Mouse (Mus musculus): ENCODE measurements around the gene Slc34a3.

Slc34a3 gene

DNA sequence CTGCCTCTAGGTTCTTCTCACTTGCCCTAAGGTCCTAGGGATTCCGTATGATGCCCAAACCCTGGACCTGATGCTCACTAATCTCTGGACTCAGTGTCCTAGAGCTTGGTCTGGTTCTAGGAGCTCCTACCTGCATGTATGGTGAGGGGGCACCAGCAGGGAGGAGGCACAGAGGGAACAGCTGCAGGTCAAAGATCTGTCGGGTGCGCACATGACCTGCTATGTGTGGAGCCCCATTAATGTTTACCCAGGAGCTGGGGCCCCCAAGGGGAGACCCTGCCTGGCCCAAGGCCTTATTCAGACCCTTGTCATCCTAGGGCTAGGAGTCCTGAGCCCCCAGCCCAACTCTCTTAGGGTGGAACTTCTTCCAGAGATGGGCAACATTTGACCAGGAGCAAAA, at the start of gene Slc34a3:
TSS of gene Slc34a3 (minus strand) at position 315 of the 400 bp plus-strand sequence.
- no peak for TF ChIP-seq GATA4 (IDR thresholded peaks at IDR 0.05; ENCODE audit: insufficient replicate concordance, low read length)

DNA sequence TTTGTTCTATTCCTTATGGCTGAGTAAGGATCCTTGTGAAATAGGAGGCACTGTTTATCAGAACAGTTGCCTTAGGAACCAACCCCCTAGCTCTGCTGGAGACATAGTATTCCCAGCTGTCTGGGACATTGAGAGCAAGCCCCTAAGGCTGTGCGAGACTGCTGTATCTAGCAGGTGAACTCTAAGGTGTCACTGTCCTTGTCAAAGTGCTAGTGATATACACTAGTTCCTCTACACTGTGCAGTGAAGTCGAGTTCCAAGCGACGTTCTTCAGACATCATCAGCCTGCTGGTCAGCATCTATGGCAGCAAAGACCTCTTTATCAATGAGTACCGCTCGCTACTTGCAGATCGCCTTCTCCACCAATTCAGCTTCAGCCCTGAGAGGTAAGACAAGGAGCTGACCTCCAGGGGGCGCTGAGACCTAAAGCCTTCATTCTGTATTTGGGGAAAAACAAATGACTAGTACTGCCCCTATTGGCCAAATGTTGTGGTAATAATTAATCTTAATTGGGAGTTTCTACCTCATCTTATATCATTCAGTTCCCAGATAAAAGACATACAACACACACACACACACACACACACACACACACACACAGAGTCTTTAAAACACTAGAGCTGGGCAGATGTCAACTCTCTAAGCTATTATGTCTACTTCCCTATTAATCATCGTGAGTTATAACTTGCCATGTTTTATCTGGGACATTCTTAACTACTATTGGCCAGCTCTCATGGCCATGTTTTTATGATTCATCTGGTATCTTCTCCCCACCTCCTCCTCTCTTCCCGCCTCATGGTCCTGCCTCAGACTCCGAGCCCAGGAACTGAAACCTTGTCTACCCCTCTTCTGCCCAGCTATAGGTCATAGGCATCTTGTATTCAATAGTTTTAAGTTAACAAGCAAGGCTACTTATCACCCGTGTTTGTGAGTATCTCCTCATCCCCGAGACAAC, 45.0 kb upstream of the Slc34a3 start:
- TF ChIP-seq GATA4 (IDR thresholded peaks at IDR 0.05; ENCODE audit: insufficient replicate concordance, low read length): no peak

DNA sequence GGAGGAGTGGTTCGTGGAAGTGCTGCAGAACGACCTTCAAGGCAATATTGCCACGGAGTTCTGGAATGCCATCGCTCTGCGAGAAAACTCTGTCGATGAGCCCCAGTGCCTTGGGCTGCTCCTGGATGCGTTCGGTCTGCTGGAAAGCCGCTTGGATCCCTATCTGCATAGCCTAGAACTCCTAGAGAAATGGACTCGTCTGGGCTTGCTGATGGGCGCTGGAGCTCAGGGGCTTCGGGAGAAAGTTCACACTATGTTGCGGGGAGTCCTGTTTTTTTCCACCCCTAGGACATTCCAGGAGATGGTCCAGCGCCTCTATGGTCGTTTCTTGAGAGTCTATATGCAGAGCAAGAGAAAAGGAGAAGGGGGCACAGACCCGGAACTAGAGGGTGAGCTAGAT, 38.8 kb upstream of the Slc34a3 start:
- TF ChIP-seq GATA4 (IDR thresholded peaks at IDR 0.05; ENCODE audit: insufficient replicate concordance, low read length): no peak

DNA sequence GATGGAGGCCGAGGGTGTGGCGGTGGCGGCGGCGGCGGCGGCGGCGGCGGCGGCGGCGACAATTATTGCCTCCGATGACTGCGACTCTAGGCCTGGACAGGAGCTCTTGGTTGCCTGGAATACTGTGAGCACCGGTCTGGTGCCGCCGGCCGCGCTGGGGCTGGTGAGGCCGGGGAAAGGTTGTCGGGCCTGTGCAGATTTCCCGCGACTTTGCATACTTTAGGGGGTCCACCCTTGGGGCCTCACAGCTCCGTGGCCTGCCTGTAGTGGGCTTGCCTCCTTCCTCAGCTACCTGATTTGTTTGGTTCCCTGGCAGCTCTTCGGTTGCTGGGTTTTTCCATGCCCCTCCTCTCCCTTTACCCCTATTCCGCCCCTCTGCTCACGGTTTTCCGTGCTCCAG, 38.4 kb upstream of the Slc34a3 start:
- TF ChIP-seq GATA4 (IDR thresholded peaks at IDR 0.05; ENCODE audit: insufficient replicate concordance, low read length): no peak

DNA sequence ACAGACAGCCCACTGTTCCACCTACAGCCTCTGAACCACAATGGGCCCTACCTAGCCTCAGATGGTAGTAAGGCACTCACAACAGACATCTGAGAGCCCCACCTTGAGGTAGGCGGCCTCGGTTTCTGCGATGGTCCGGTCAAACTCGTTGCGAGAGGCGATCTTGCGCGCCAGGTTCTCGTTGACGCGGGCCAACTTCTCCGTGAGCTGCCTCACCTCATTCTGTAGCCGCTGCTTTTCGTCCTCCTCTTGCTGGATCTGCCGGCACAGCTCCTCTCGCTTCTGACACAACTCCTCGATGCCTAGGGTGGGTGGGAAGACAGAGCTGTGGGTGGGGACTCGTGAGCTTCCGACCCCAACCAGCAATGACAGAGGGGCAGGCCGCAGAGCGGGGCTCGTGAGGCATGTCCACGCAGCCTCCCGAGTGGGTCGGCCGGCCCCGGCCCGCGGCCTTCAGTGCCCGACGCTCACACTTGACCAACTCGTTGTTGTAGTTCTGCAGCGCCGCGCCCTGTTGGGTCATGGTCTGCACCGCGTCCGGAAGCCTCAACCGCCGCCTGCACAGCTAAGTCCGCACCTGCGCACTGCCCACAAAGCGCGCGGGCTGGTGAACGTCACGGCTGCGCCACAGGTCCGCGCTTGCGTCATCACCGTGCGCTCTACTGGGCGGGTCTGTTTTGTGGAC, 37.8 kb upstream of the Slc34a3 start, which contains the start of the genes Ssna1 and Anapc2:
TSS of gene Ssna1 (minus strand) at position 612 of the 685 bp plus-strand sequence.
TSS of gene Anapc2 (plus strand) at position 652 of the 685 bp plus-strand sequence.
- no peak for TF ChIP-seq GATA4 (IDR thresholded peaks at IDR 0.05; ENCODE audit: insufficient replicate concordance, low read length)

DNA sequence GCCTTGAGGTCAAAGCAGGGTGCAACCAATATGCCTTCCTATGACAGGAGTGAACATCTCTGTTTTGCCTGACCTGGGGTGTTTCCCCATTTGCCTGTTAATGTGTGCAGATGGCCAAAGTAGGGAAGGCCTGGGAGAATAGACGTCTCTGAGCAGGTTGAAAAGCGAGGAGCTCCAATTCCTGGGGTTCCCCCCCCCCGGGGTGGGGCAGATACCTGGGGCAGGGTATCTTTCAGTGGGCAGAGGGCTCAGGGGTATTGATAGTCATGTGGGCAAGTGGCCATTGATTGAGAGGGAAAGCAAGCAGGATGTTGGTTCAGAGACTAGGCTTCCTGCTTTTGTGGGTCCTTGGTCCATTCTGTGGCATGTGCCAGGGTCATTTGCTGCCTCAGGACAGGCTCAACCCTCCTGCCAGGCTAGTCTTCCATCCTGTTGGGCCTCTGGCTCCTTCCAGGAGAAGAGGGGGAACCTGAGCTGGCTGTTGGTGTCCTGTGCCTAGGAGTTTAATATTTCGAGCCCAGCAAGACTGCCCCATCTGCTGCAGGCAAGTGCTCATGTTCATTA, 33.7 kb upstream of the Slc34a3 start:
- no peak for TF ChIP-seq GATA4 (IDR thresholded peaks at IDR 0.05; ENCODE audit: insufficient replicate concordance, low read length)

DNA sequence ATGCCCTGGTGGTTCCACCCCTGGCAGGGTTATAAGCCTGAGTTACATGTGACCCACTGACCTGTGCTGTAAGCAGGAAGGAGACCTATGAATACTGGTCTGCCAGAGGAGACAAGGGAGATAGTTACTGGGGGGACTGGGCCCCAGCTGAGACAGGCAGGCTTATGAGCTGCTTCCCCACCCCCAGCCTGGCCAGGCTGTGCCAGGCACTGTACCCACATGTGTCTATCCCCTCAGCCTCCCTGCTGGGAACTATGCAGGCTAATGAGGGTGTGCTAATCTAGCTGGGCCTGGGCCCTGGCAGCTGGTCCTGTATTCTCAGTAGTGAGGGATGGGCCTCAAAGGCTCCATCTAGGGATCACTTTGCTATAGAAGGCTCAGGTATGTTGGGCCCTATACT, 33.1 kb upstream of the Slc34a3 start:
- TF ChIP-seq GATA4 (IDR thresholded peaks at IDR 0.05; ENCODE audit: insufficient replicate concordance, low read length): no peak

DNA sequence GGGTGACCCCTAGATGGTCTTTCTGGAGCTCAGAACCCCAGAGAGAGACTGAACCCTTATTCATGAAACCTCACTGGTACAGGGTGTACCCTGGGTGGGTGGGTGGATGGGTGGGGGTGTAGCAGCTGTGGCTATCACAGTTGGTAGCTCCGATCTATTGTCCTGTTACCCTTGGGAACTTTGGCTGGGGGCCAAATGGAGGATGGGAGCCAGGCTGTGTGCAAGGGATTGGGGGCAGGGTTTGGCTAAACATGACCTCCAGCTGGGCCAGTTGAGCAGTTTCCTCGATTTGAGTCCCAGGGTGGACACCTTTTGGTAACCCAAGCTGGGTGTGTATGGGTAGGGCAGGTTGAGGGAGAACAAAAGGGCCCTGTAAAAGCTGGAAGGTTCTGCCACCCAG, 32.6 kb upstream of the Slc34a3 start:
- no peak for TF ChIP-seq GATA4 (IDR thresholded peaks at IDR 0.05; ENCODE audit: insufficient replicate concordance, low read length)

DNA sequence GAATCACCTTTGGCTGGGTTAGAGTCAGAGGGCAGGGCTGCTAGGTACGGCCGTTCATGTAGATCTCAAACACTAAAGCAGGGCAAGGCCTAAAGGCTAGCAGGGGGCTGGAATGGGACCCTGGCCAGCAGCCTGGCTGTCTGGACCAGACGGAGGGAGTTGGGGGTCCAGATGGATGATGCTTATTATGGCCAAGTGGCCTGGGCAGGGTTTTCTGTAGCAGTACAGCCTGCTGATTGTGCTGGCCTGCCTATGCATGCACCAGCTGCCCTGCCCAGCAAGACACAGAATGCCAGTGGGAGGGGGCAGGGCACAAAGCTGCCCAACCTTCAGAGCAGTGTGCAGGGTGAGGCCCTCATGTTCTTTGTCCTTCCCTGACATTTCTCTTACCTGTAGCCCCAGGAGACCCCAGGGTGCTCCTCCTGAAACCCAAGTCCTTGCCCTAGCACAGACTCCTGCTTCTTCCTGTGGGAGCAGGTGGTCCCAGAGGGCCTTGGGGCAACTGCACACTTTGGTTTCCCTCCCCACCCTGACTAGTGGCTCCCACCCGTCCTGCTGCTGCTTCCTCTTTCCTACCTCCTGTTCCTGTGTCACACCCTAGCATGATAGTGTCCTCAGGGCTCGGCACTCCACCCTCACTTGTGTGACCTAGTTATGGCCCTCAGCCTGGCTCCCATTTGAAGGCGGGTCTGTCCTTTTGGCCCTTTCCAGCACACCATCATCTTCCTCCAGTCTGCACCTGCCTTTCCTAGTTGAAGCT, 31.9 kb upstream of the Slc34a3 start:
- no peak for TF ChIP-seq GATA4 (IDR thresholded peaks at IDR 0.05; ENCODE audit: insufficient replicate concordance, low read length)

DNA sequence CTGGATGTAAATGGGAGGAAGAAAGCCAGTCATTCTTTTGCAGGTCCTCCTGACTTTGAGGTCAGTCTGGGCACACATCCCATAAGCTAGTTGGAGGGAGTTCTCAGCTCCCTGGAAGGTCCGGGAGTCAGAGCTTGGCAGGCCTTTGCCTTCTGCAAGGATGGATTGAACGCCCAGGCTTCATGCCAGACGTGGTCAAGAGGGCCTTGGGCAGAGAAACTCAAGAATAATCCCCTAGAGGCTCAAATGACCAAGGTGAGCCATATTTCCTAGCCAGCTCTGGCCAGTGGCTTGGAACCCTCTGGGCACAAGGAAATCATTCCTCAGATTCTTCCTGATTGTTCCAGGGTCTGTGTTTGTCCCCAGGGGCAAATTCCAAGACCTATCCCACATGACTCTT, 30.7 kb upstream of the Slc34a3 start:
- TF ChIP-seq GATA4 (IDR thresholded peaks at IDR 0.05; ENCODE audit: insufficient replicate concordance, low read length): no peak

DNA sequence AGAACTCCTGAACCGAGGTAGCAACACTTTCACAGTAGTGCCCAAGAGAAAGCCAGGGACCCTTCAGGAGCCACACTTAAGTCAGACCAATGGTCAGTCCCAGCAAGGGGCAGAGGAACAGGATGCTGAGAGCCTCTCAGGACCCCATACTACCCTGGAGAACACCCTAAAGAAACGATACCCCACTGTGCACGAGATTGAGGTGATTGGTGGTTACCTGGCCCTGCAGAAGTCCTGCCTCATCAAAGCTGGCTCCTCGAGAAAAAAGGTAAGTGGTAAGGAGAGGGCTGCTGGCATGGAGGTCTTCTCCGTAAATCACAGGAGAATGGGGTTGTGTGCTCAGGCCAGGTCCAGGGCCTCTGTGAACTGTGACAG, 30.1 kb upstream of the Slc34a3 start:
- no peak for TF ChIP-seq GATA4 (IDR thresholded peaks at IDR 0.05; ENCODE audit: insufficient replicate concordance, low read length)

DNA sequence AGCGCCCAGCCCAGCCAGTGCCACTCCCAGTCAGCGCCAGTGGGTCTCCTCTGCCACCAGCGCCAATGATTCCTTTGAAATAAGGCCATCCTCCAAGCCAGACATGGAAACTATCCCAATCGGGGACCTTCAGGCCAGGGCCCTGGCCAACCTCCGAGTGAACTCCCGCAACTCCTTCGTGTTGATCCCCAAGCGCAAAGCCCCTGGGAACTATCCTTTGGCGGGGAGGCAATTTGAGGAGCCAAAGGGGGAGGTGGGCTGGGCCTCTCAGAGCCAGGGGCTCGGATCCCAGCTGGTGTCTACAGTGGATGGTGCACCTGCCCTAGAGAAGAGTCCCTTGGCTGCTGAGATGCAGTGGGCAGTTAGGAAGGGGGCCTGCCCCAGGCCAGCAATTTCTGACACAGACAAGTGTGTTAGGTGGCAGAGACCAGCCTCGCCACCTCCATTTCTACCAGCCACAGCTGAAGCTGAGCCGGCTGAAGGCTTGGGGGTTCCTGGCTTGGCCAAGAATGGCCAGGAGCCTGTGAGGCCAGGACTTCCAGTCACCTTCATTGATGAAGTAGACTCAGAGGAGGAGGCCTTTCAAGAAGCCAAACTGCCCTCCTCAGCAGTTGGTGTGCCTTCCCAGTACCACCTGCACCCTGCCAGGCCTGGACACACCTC, 29.6 kb upstream of the Slc34a3 start:
- no peak for TF ChIP-seq GATA4 (IDR thresholded peaks at IDR 0.05; ENCODE audit: insufficient replicate concordance, low read length)

DNA sequence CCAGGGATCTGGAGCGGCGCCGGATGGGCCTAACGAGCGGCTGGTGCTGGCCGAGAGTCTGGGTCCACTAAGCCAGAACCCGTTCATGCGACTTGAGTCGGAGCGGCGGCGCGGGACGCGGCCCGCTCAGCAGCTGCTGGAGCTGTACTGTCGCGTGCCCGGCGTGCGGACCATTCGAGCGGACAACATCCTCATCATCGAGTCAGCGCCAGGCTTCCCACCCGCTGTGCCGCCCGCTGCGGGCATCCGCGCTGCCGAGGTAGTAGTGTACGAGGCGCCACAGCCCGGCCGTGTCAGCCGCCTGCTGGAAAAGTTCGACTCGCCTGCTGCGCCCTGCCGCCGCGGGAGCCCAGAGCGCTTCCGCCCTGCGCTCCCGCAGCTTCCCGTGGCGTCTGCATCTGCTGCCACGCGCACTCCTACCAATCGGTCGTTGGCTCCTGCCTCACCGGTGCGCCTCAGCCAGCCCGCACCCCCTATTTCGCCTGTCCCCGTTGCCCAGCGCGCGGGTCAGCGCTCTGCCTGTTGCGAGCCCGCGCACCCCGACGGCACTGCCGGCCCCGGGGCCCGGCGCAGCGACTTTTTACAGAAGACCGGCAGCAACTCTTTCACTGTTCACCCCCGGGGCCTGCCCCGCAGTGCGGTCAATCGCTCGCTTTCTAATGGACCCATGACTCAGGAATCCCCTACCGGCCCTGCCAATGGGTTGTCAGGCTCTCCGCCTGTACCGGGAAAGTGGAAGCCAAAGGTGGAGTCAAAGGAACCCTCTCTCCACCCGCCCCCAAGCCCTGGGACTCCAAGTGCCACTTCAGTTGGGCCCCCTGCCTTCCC, 28.8 kb upstream of the Slc34a3 start:
- no peak for TF ChIP-seq GATA4 (IDR thresholded peaks at IDR 0.05; ENCODE audit: insufficient replicate concordance, low read length)

DNA sequence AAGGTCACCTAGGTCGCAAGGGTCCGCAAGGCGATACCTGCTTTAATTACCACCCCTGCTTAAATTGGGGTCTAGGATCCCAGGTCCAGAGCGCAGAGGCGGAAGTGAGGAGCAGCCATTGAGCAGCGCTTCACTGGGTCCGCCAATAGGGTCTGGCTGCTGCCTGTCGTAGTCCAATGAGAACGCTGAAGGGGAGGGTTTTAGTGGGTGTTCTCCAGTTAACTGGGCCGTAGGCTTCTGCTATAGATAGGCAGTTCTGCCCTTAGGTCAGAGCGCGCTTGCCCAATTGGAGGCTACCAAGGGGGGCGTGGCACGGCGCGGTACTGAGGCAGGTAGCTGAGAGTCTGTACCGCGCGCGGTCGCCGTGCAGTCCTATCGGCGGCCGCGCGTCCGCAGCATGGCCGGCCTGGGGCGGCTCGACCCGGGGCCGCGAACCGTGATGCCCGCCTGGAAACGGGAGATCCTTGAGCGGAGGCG, 28.2 kb upstream of the Slc34a3 start, which contains the start of gene Tprn:
TSS of gene Tprn (plus strand) at position 328 of the 477 bp plus-strand sequence.
- peak; percentile 29; the same call in 1 of the 2 replicates for TF ChIP-seq GATA4 (IDR thresholded peaks at IDR 0.05; ENCODE audit: insufficient replicate concordance, low read length)
